Mouse (Mus musculus) C2C12 (cell line): Measurements from ENCODE around the gene Slc31a2. TPM values are rescaled to one million over a fixed set of nuclear protein-coding genes. Genes with fewer than 3 reads are reported as not detected.

Source experiments
- H3K27me3 ChIP-seq: one replicate; pipeline ENCODE4 v1.6.1; 2011; ENCODE audit not compliant: control insufficient read depth, insufficient read depth, insufficient read length
- H3K36me3 ChIP-seq: one replicate; pipeline ENCODE4 v1.6.1; 2011; ENCODE audit not compliant: control insufficient read depth, insufficient read depth
- H3K4me3 ChIP-seq: one replicate; pipeline ENCODE4 v1.5.1; 2011; ENCODE audit warnings: mild to moderate bottlenecking, control low read depth; ENCODE audit not compliant: poor library complexity, insufficient read depth, severe bottlenecking
- H3K79me2 ChIP-seq: one replicate; pipeline ENCODE4 v1.6.1; 2011; ENCODE audit not compliant: control insufficient read depth, insufficient read depth
- H3K79me3 ChIP-seq: one replicate; pipeline ENCODE4 v1.6.1; 2011; ENCODE audit warnings: low read depth, control low read depth
- H3ac ChIP-seq: one replicate; pipeline ENCODE3; 2011; ENCODE audit warnings: low read depth; ENCODE audit not compliant: control insufficient read depth, insufficient read length
- CEBPB ChIP-seq: IDR thresholded peaks from one replicate; pipeline ENCODE4 v1.6.1; 2011; ENCODE audit warnings: low read depth, mild to moderate bottlenecking, control low read depth, moderate library complexity
- CTCF ChIP-seq: IDR thresholded peaks from one replicate; pipeline ENCODE4 v1.5.1; 2011; ENCODE audit not compliant: control insufficient read depth, insufficient read depth, insufficient read length
- FOSL1 ChIP-seq: IDR thresholded peaks from one replicate; pipeline ENCODE4 v1.8.0; 2011; ENCODE audit warnings: mild to moderate bottlenecking, low read length; ENCODE audit not compliant: poor library complexity, insufficient read depth, severe bottlenecking
- MAX ChIP-seq: IDR thresholded peaks from one replicate; pipeline ENCODE4 v1.6.1; 2011; ENCODE audit warnings: mild to moderate bottlenecking, control low read depth
- MYOD1 ChIP-seq: IDR thresholded peaks from one replicate; pipeline ENCODE4 v1.6.1; 2011; ENCODE audit warnings: low read depth; ENCODE audit not compliant: control insufficient read depth, insufficient read length
- MYOG ChIP-seq: IDR thresholded peaks from one replicate; pipeline ENCODE4 v1.6.1; 2011; ENCODE audit not compliant: control insufficient read depth, insufficient read length; ENCODE audit errors: extremely low read depth
- USF1 ChIP-seq: IDR thresholded peaks from one replicate; pipeline ENCODE4 v1.6.1; 2011; ENCODE audit warnings: low read depth, mild to moderate bottlenecking, control low read depth, moderate library complexity
- polyA plus RNA-seq: library from polyadenylated mRNA; unstranded; fragments of >200 nt; fragmentation: generic; extraction: Trizol; gene quantifications from one replicate; pipeline ENCODE4 v1.2.1, GENCODE M21; 2012; ENCODE audit warnings: missing spikeins

Slc31a2 gene
- polyA plus RNA-seq, 1 experiment = 3.1 TPM

- H3K4me3 ChIP-seq = no peak overlapping the region
- no peak overlapping the region for H3ac ChIP-seq
- H3K27me3 ChIP-seq = no peaks in the 10 kb centered on the region
- TF ChIP-seq CTCF (no peak), MYOD1 (no peak), CEBPB (no peak), MAX (no peak), FOSL1 (no peak), MYOG (no peak), USF1 (no peak)
- H3K79me3 ChIP-seq = no peaks in the 10 kb centered on the region
- H3K79me2 ChIP-seq = no peaks in the 10 kb centered on the region
- no peaks in the 10 kb centered on the region for H3K36me3 ChIP-seq
Observed at GRCm38 (mm10) chr4:62274841-62275536, 12.6 kb downstream of the Slc31a2 start.

DNA sequence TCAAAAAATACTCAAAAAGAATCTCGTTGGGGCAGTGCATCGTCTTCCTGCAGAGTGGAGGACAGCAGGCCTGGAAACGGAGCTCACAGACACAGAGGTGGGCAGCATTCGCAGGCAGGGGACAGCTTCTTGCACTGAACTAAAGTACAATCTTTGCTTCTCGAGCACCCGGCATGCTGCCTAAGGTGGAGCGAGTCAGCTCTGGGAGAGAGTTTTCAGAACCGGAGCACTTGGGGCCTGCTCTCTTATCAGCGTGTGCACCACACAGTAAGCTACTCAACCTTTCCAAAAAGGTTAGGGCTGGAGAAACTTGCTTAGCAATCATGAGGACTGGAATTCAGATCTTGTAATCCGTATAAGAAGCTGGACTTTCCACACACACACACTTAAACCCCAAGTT is 14.3 kb downstream of the Slc31a2 start:
- no peaks in the 10 kb centered on the region for H3K79me2 ChIP-seq
- no peak for TF ChIP-seq CTCF
- TF ChIP-seq FOSL1 = no peak
- TF ChIP-seq MAX = no peak
- no peak for TF ChIP-seq CEBPB
- TF ChIP-seq MYOD1 = no peak
- TF ChIP-seq USF1 = no peak
- TF ChIP-seq MYOG = no peak
- no peaks in the 10 kb centered on the region for H3K27me3 ChIP-seq
- H3K79me3 ChIP-seq = no peaks in the 10 kb centered on the region
- no peak overlapping the region for H3K4me3 ChIP-seq
- no peak overlapping the region for H3ac ChIP-seq
- no peaks in the 10 kb centered on the region for H3K36me3 ChIP-seq

DNA sequence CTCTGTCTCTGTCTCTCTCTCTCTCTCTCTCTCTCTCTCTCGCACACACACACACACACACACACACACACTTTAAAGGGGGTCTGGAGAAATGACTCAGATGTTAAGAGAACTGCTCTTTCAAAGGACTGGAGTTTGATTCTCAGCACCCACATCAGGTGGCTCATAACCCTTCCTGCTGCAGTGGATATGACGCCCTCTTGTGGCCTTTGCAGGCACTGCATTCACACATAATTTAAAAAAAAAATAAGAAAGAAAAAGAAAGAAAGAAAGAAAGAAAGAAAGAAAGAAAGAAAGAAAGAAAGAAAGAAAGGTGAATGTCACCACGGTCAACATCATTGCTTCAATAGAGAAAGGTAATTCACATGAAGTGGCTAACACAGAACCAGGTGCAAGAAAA is 14.9 kb downstream of the Slc31a2 start:
- TF ChIP-seq USF1 (no peak), CEBPB (no peak), CTCF (no peak), MAX (no peak), MYOG (no peak), FOSL1 (no peak), MYOD1 (no peak)
- no peaks in the 10 kb centered on the region for H3K36me3 ChIP-seq

GRCm38 (mm10) chr4:62278081-62278480 is 15.7 kb downstream of the Slc31a2 start:
- Histone ChIP-seq H3K36me3 (no peaks in the 10 kb centered on the region), H3K27me3 (no peaks in the 10 kb centered on the region), H3K79me3 (no peaks in the 10 kb centered on the region), H3K79me2 (no peaks in the 10 kb centered on the region), H3ac (no peak overlapping the region), H3K4me3 (no peak overlapping the region)
- no peak for TF ChIP-seq CTCF
- no peak for TF ChIP-seq MAX
- TF ChIP-seq MYOG = no peak
- TF ChIP-seq CEBPB = no peak
- TF ChIP-seq MYOD1 = no peak
- no peak for TF ChIP-seq USF1
- no peak for TF ChIP-seq FOSL1

More for the DNA sequence above, 14.9 kb downstream of the Slc31a2 start:
- Histone ChIP-seq H3ac (no peak overlapping the region), H3K4me3 (no peak overlapping the region), H3K79me3 (no peaks in the 10 kb centered on the region), H3K27me3 (no peaks in the 10 kb centered on the region), H3K79me2 (no peaks in the 10 kb centered on the region)

GRCm38 (mm10) chr4:62281319-62281718 is 19.0 kb downstream of the Slc31a2 start:
- TF ChIP-seq FOSL1 (no peak), MAX (no peak), MYOG (no peak), CTCF (no peak), USF1 (no peak), MYOD1 (no peak), CEBPB (no peak)
- no peak overlapping the region for H3K4me3 ChIP-seq
- H3K79me3 ChIP-seq = no peaks in the 10 kb centered on the region
- H3K36me3 ChIP-seq = no peaks in the 10 kb centered on the region
- no peaks in the 10 kb centered on the region for H3K27me3 ChIP-seq
- no peaks in the 10 kb centered on the region for H3K79me2 ChIP-seq
- no peak overlapping the region for H3ac ChIP-seq
